Mouse (Mus musculus) forebrain, embryonic 15.5 days (tissue): ENCODE data around the gene Srgn. TPM values are rescaled to one million over a fixed set of nuclear protein-coding genes. Genes with fewer than 3 reads are reported as not detected.

Source experiments
- ATAC-seq: fragments of 200-750 bp; cut with Nextera tagmentation; replicated peaks from 2 replicates; pipeline ENCODE4 v1.8.0; 2017; ENCODE audit warnings: mild to moderate bottlenecking, moderate TSS enrichment, moderate library complexity
- H3K27ac ChIP-seq: fragments of 300-500 bp; sonication (generic); replicated peaks from 2 replicates; pipeline ENCODE4 v1.5.1; 2015; ENCODE audit warnings: mild to moderate bottlenecking, inconsistent platforms
- H3K27me3 ChIP-seq: fragments of 300-500 bp; sonication (generic); 2 replicates; pipeline ENCODE4 v1.6.1; 2015; ENCODE audit warnings: inconsistent platforms
- H3K36me3 ChIP-seq: fragments of 300-500 bp; sonication (generic); 2 replicates; pipeline ENCODE4 v1.6.1; 2015; ENCODE audit warnings: mild to moderate bottlenecking, inconsistent platforms
- H3K4me1 ChIP-seq: fragments of 300-500 bp; sonication (generic); 2 replicates; pipeline ENCODE4 v1.6.1; 2015; ENCODE audit warnings: inconsistent platforms
- H3K4me2 ChIP-seq: fragments of 300-500 bp; sonication (generic); replicated peaks from 2 replicates; pipeline ENCODE4 v1.6.1; 2015; ENCODE audit warnings: mild to moderate bottlenecking, inconsistent platforms
- H3K4me3 ChIP-seq: fragments of 300-500 bp; sonication (generic); 2 replicates; pipeline ENCODE4 v1.5.1; 2015; ENCODE audit warnings: mild to moderate bottlenecking, inconsistent platforms
- H3K9ac ChIP-seq: fragments of 300-500 bp; sonication (generic); replicated peaks from 2 replicates; pipeline ENCODE4 v1.6.1; 2015; ENCODE audit warnings: mild to moderate bottlenecking, inconsistent platforms
- H3K9me3 ChIP-seq: fragments of 300-500 bp; sonication (generic); 2 replicates; pipeline ENCODE4 v1.6.1; 2016; ENCODE audit warnings: inconsistent platforms
- WGBS: fragments of 180-500 bp; shearing (Covaris S2); methylation state at CpG from one replicate; pipeline ENCODE4 v1.1.7; 2015; ENCODE audit warnings: mixed read lengths; 5-methylcytosine and 5-hydroxymethylcytosine counted together
- polyA plus RNA-seq: library from polyadenylated mRNA; unstranded; fragments of >200 nt; fragmentation: Nextera tagmentation; extraction: Ambion mirVana; gene quantifications from 2 replicates; pipeline ENCODE4 v1.2.1, GENCODE M21; 2015

Srgn gene
- polyA plus RNA-seq, 1 experiment from 2014 or later: 5.5 TPM

DNA sequence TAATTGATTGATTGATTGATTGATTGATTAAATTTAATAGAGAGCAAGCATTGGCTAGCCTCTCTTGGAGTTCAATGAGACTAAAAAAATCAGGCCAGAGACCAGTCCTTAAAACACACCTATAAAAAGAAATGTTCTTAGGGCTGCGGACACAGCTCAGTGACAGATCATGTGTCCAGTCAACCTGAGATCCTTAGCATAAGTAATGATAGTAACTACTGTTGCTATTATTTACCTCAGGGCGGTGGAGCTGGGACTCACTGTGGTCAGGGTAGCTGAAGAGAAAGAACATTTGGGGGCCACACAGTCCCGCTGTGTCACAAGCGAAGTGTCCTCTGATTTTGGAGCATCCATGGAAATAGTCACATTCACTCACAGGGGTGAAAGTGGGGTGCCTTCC is 14.4 kb downstream of the Srgn start:
- Histone ChIP-seq H3K27me3 (0 out of 2 replicates have a peak, but pooled peaks cover 3% of the 10 kb centered on the region), H3K9me3 (no peaks in the 10 kb centered on the region), H3K36me3 (no peaks in the 10 kb centered on the region), H3K4me1 (peaks cover 3% of the 10 kb centered on the region; the same call in 1 of the 2 replicates), H3K4me3 (no peak overlapping the region), H3K9ac (no peak overlapping the region), H3K27ac (no peak overlapping the region), H3K4me2 (no peak overlapping the region)
- no peak for ATAC-seq
- 99% methylated on average over 4 of the region's 4 CpGs for WGBS

DNA sequence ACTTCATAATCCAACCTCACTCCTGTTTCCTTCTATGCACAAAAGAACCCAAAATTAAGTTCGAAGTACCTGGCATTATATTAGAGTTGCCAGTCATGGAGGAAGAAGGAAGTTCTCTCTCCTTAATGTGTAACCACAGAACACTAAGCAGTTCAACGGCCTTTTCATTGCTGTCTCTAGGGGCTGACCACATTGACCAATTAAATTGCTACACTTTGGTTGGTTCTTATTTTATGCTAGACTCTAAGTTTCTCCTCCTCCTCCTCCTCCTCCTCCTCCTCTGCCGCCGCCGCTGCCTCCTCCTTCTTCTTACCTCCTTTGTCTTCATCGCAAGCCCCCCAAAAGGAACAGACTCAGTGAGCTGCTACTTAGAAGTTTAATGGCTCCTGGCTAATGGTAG is 15.7 kb downstream of the Srgn start:
- Histone ChIP-seq H3K4me2 (no peak overlapping the region), H3K27me3 (peaks cover 9% of the 10 kb centered on the region; the same call in 1 of the 2 replicates), H3K4me3 (no peak overlapping the region), H3K9me3 (no peaks in the 10 kb centered on the region), H3K27ac (no peak overlapping the region), H3K36me3 (no peaks in the 10 kb centered on the region), H3K9ac (no peak overlapping the region), H3K4me1 (peaks cover 3% of the 10 kb centered on the region; the same call in 1 of the 2 replicates)
- 75% methylated on average over 6 of the region's 6 CpGs for WGBS
- no peak for ATAC-seq

DNA sequence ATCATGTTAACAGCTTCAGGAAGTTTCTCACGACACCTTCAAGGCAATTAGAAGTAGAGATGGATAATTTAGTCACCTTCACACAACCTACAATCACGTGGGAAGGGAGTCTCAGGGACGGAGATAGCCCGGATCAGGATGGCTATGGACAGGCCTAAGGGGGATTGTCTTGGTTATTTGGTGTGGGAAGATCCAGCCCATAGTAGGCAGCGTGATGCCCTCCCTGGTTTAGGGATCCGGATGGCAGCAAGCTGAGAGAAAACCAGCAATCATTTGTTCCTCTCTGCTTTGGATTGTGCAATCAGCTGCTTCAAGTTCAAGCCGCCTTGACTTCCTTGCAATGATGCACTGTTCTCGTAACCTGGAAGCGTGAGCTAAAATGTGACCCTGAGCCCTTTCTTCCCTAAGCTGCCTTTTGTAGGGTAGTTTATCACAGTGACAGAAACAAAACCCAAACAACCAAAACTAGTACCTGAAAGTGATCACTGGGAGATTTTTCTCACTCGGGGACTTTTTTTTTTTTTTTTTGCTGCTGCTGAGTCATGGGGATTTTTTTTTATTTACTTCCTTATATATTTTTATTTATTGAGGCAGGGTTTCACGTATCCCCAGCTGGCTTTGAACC is 18.1 kb downstream of the Srgn start:
- Histone ChIP-seq H3K9ac (no peak overlapping the region), H3K4me1 (peaks cover 3% of the 10 kb centered on the region; the same call in 1 of the 2 replicates), H3K27ac (no peak overlapping the region), H3K36me3 (no peaks in the 10 kb centered on the region), H3K27me3 (peaks cover 9% of the 10 kb centered on the region; the same call in 1 of the 2 replicates), H3K4me2 (no peak overlapping the region), H3K4me3 (no peak overlapping the region), H3K9me3 (no peaks in the 10 kb centered on the region)
- WGBS: 70% methylated on average over 11 of the region's 11 CpGs
- no peak for ATAC-seq

DNA sequence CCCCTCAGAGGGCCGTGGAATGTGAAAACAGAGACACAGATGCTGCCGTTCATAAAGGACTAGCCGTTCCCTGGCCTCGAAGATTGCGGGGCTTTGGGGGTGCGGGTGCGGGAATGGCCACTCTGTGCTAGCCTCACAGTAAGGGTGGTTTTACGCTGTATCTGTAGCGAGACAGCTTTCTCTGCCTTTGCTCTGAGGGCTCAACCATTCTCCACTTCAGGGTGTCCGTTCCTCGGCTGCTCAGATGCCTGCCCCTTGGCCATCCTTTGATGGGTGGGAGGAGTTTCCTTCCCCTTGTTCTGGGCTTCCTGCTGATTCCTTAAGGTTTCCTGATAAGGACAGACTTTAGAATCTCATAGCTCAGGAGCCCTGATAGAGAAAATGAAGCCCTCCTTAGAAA is 18.8 kb downstream of the Srgn start:
- Histone ChIP-seq H3K4me2 (peak overlapping the region; percentile 32; the same call in 1 of the 2 replicates), H3K4me1 (peaks cover 3% of the 10 kb centered on the region; the same call in 1 of the 2 replicates), H3K27ac (no peak overlapping the region), H3K27me3 (peaks cover 9% of the 10 kb centered on the region; the same call in 1 of the 2 replicates), H3K9ac (no peak overlapping the region), H3K36me3 (no peaks in the 10 kb centered on the region), H3K9me3 (no peaks in the 10 kb centered on the region), H3K4me3 (peak overlapping the region; percentile 13; the same call in 1 of the 2 replicates)
- 14% methylated on average over 11 of the region's 11 CpGs for WGBS
- ATAC-seq: no peak

DNA sequence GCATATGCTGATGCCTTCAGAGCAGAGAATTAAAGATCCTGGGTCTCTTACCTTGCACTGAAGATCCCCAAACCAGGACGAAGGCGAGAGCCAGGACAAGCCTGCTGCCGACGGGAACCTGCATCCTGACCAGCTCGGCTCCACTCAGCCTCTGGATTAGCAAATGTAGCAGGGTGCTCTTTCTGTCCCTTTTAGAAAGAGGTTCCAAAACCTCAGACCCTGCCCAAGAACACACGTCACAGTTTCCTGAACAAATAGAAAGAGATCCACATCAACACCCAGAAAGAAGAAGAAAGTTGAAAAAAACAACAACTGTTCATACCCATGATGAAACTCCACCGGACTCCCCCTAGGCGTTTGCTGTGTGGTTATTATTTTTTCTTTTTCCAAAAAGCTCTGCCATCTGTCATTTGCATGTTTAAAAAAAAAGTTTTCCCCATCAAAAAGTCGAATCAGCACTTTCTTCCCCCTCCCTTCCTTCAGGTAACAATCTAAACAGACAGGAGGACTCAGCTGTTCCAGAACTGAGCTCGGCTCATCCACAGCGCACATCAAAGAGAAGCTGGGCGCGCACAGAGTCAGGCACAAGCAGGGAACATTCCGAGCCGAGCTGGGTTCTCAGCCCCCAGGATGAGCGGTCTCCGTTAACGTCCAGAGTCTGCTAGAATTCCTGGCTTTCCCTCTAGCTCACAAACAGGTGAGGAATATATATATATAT is 19.5 kb downstream of the Srgn start:
- no peaks in the 10 kb centered on the region for H3K9me3 ChIP-seq
- H3K9ac ChIP-seq: no peak overlapping the region; the same call in 1 of the 2 replicates
- peak overlapping the region; percentile 32; the same call in 1 of the 2 replicates for H3K4me2 ChIP-seq
- no peak for ATAC-seq
- peaks cover 3% of the 10 kb centered on the region; the same call in 1 of the 2 replicates for H3K4me1 ChIP-seq
- WGBS: 16% methylated on average over 18 of the region's 18 CpGs
- H3K27ac ChIP-seq: no peak overlapping the region
- H3K36me3 ChIP-seq: no peaks in the 10 kb centered on the region
- peak overlapping the region; percentile 13; the same call in 1 of the 2 replicates for H3K4me3 ChIP-seq
- peaks cover 9% of the 10 kb centered on the region; the same call in 1 of the 2 replicates for H3K27me3 ChIP-seq

DNA sequence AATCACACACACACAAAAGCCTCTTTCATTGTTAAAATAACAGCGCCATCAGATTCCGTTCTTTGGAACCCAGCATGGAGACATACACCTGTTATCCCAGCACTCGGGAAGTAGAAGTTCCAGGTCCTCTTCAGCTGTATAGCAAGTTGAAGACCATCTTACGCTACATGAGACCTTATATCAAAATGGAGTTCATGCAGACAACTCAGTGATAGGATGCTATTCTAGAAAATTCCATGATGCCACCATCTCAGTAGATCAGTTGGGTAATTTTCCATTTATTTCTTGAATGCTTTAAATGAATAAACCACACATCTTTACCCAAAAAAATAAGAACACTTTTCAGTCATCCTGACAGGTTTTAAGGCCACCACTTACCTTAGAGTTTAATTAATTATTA is 20.2 kb downstream of the Srgn start:
- Histone ChIP-seq H3K9me3 (no peaks in the 10 kb centered on the region), H3K4me1 (peaks cover 3% of the 10 kb centered on the region; the same call in 1 of the 2 replicates), H3K9ac (no peak overlapping the region), H3K27me3 (peaks cover 9% of the 10 kb centered on the region; the same call in 1 of the 2 replicates), H3K4me2 (no peak overlapping the region), H3K4me3 (no peak overlapping the region), H3K27ac (no peak overlapping the region), H3K36me3 (no peaks in the 10 kb centered on the region)
- no peak for ATAC-seq
- WGBS: 88% methylated on average over 4 of the region's 4 CpGs

DNA sequence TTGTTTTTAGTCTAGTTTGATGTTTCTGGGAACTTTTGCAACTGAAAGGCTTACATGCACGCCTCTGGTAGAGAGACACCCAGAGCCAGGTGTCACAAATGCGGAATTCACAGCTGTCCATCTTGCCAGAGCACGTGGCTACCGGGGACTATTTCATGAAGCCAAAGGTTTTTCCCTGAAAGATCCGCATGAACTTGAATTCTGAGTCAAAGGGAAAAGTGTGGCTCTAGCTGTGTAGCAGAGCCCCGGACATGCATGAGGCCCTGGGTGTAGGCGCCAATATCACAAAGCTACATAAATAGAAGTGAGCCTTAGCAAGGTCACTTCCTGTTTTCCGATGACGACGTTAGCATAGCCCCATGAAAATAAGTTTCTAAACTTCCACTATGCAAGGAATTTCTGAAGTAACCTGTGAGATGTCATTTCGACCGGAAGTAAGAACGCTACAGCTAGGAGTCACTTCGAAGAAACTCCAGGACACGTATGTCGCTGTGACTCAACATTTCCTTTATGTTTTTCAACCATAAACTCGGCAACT is 21.2 kb downstream of the Srgn start:
- H3K9me3 ChIP-seq: no peaks in the 10 kb centered on the region
- 88% methylated on average over 17 of the region's 17 CpGs for WGBS
- H3K4me1 ChIP-seq: peaks cover 3% of the 10 kb centered on the region; the same call in 1 of the 2 replicates
- H3K9ac ChIP-seq: no peak overlapping the region
- H3K4me3 ChIP-seq: no peak overlapping the region
- no peak for ATAC-seq
- H3K36me3 ChIP-seq: no peaks in the 10 kb centered on the region
- no peak overlapping the region for H3K27ac ChIP-seq
- H3K4me2 ChIP-seq: no peak overlapping the region
- H3K27me3 ChIP-seq: peaks cover 9% of the 10 kb centered on the region; the same call in 1 of the 2 replicates

DNA sequence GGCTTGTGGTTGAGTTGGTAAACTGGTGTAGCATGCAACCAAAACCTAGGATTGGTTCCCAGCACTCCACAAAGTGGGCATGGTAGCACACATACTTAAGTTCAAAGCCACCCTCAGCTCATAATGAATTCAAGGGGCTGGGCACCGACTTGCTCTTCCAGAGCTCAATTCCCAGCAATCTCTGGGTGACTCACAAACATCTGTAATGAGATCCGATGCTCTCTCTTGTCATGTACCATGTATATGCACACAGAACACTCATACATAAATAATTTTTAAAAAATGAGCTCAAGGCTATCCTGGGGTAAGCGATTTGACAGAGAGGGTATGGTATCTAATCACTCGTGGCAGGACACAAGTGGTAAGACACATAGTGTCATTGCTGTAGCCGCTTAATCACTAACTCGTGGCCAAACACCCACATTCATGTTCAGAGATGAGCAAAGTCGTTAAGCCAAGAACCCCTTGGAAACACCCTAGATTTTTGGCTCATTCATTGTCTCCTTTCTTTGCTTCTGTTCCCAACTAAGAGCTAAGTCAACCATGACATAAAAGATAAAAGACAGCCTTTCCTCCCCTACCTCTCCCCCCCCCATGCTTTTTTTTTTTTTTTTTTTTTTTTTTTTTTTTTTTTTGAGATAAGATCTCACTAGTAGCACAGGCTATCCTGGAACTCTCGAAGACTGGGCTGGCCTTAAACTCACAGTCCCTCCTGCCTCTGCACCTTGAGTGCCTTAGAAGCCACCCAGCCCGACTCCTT is 21.8 kb downstream of the Srgn start:
- H3K4me2 ChIP-seq: no peak overlapping the region
- peaks cover 3% of the 10 kb centered on the region; the same call in 1 of the 2 replicates for H3K4me1 ChIP-seq
- no peak overlapping the region for H3K4me3 ChIP-seq
- H3K9me3 ChIP-seq: no peaks in the 10 kb centered on the region
- 76% methylated on average over 9 of the region's 9 CpGs for WGBS
- H3K36me3 ChIP-seq: no peaks in the 10 kb centered on the region
- no peak overlapping the region for H3K27ac ChIP-seq
- no peak for ATAC-seq
- H3K27me3 ChIP-seq: peaks cover 9% of the 10 kb centered on the region; the same call in 1 of the 2 replicates
- no peak overlapping the region for H3K9ac ChIP-seq

DNA sequence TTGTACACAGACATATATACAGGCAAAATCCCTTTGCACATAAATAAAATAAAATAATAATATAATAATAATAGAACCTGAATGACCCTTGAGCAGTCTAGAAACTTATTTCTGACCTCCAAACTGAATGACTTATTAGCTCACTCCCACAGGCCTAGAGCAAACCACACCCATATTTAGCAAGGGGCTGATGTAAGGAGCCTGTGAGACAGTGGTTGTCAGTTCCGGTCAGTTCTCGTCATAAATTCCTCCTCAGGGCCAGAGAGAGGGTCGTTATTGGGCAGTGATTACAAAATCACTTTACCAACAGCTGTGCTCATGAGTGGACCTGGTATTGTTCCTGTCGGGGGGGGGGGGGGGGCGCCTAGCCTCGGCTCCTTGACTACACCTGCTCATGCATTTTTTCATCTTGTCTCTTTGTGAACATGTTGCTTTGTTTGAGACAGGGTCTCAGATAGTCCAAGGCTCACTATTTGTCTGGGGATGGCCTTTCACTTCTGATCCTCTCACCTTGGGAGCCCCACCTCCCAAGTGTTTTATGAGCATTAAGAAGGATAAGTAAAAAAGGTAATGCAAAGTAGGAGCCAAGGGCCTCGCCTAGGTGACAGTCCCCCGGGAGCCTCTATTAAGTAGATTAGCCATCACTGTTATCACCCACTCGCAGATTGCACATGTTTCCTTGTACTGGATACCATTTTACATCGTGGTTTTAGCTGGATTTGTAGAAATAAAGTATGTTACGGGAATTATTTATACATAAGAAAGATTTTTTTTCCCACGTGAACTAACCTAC is 23.2 kb downstream of the Srgn start:
- H3K9me3 ChIP-seq: no peaks in the 10 kb centered on the region
- H3K36me3 ChIP-seq: no peaks in the 10 kb centered on the region
- 69% methylated on average over 12 of the region's 12 CpGs for WGBS
- peaks cover 7% of the 10 kb centered on the region; the same call in 1 of the 2 replicates for H3K27me3 ChIP-seq
- H3K27ac ChIP-seq: no peak overlapping the region
- no peak for ATAC-seq
- H3K4me3 ChIP-seq: no peak overlapping the region
- H3K4me2 ChIP-seq: no peak overlapping the region
- no peak overlapping the region for H3K9ac ChIP-seq
- peaks cover 3% of the 10 kb centered on the region; the same call in 1 of the 2 replicates for H3K4me1 ChIP-seq

DNA sequence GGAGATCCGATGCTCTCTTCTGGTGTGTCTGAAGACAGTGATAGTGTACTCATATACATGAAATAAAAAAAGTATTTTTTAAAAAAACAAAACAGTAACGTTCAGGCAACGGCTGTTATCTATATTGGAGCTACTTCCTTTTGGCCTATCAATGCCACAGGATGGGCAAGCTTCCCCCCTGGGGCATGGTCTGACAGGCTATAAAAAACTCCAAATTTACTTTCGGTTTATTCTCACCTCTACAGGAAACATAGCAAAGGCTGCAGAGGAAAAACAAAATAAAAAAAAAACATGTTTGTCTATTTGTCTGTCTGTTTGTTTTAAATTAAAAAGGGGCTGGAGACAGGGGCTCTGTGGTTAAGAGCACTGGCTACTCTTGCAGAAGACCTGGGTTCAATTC is 23.9 kb downstream of the Srgn start:
- no peaks in the 10 kb centered on the region for H3K36me3 ChIP-seq
- WGBS: 83% methylated on average over 4 of the region's 4 CpGs
- peaks cover 1% of the 10 kb centered on the region; the same call in 1 of the 2 replicates for H3K4me1 ChIP-seq
- H3K4me2 ChIP-seq: no peak overlapping the region
- no peak for ATAC-seq
- no peak overlapping the region for H3K9ac ChIP-seq
- H3K27me3 ChIP-seq: peaks cover 6% of the 10 kb centered on the region; the same call in 1 of the 2 replicates
- H3K4me3 ChIP-seq: no peak overlapping the region
- H3K27ac ChIP-seq: no peak overlapping the region
- H3K9me3 ChIP-seq: no peaks in the 10 kb centered on the region

DNA sequence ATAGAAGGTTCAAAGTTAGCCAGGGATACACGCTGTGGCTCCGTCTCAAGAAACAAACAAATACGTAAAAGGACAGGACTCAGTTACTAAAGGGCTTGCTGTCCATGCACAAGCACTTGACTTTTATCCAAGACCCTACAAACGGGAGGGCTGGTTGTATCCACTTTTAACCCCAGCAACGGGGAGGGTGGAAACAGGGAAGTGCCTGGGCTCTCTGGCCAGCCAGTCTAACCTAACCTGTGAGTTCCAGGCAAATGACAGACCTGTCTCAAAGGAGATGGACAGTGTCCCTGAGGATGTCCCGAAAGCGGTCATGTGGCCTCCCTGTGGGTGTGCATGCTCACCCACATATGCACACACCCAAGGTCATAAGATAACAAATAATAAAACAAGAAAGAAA is 25.3 kb downstream of the Srgn start:
- no peak overlapping the region for H3K27ac ChIP-seq
- H3K4me3 ChIP-seq: no peak overlapping the region
- ATAC-seq: no peak
- no peaks in the 10 kb centered on the region for H3K4me1 ChIP-seq
- no peaks in the 10 kb centered on the region for H3K36me3 ChIP-seq
- no peak overlapping the region for H3K9ac ChIP-seq
- H3K27me3 ChIP-seq: peaks cover under 1% of the 10 kb centered on the region; the same call in 1 of the 2 replicates
- no peaks in the 10 kb centered on the region for H3K9me3 ChIP-seq
- WGBS: 84% methylated on average over 7 of the region's 7 CpGs
- H3K4me2 ChIP-seq: no peak overlapping the region
